Mouse (Mus musculus) midbrain, postnatal 0 days (tissue): Measurements from ENCODE around the gene Fam57a. TPM values are rescaled to one million over a fixed set of nuclear protein-coding genes. Genes with fewer than 3 reads are reported as not detected.

Experiments
- ATAC-seq: fragments of 200-750 bp; cut with Nextera tagmentation; 2 replicates; pipeline ENCODE4 v1.8.0; 2017; ENCODE audit warnings: moderate number of reproducible peaks, mild to moderate bottlenecking, moderate TSS enrichment, moderate library complexity; ENCODE audit not compliant: low FRiP score
- DNase-seq: peaks from one replicate; pipeline ENCODE4 v3.0.0-alpha.2; 2015; ENCODE audit warnings: low spot score
- H3K27ac ChIP-seq: fragments of 300-500 bp; sonication (generic); 2 replicates; pipeline ENCODE4 v1.5.1; 2014; ENCODE audit warnings: low read depth, mild to moderate bottlenecking, low read length, mixed read lengths
- H3K27me3 ChIP-seq: fragments of 300-500 bp; sonication (generic); 2 replicates; pipeline ENCODE4 v1.6.1; 2014; ENCODE audit warnings: low read length, control low read depth, mixed read lengths; ENCODE audit not compliant: insufficient read depth
- H3K36me3 ChIP-seq: fragments of 300-500 bp; sonication (generic); 2 replicates; pipeline ENCODE4 v1.6.1; 2014; ENCODE audit warnings: low read length, control low read depth, mixed read lengths; ENCODE audit not compliant: insufficient read depth
- H3K4me1 ChIP-seq: fragments of 300-500 bp; sonication (generic); 2 replicates; pipeline ENCODE4 v1.6.1; 2014; ENCODE audit warnings: mild to moderate bottlenecking, control low read depth, antibody characterized with exemption, low read length, mixed read lengths; ENCODE audit not compliant: insufficient read depth
- H3K4me2 ChIP-seq: fragments of 300-500 bp; sonication (generic); 2 replicates; pipeline ENCODE4 v1.6.1; 2014; ENCODE audit warnings: low read depth, mild to moderate bottlenecking, low read length, mixed read lengths; ENCODE audit not compliant: poor library complexity, severe bottlenecking
- H3K4me3 ChIP-seq: fragments of 300-500 bp; sonication (generic); 2 replicates; pipeline ENCODE4 v1.5.1; 2014; ENCODE audit warnings: low read depth, mild to moderate bottlenecking, low read length, moderate library complexity
- H3K9ac ChIP-seq: fragments of 300-500 bp; sonication (generic); replicated peaks from 2 replicates; pipeline ENCODE4 v1.6.1; 2014; ENCODE audit warnings: mild to moderate bottlenecking, low read length, moderate library complexity, mixed read lengths; ENCODE audit not compliant: poor library complexity, severe bottlenecking
- H3K9me3 ChIP-seq: fragments of 300-500 bp; sonication (generic); 2 replicates; pipeline ENCODE4 v1.6.1; 2016; ENCODE audit warnings: low read length, control low read depth
- CTCF ChIP-seq: IDR thresholded peaks from 2 replicates; pipeline ENCODE4 v1.5.1; 2016; ENCODE audit warnings: antibody characterized with exemption, mild to moderate bottlenecking
- WGBS: fragments of 180-500 bp; shearing (Covaris S2); extraction: QIAGEN DNeasy Blood & Tissue Kit; methylation state at CpG from one replicate; pipeline ENCODE4 v1.1.7; 2014; 5-methylcytosine and 5-hydroxymethylcytosine counted together
- polyA plus RNA-seq: library from polyadenylated mRNA; unstranded; fragments of >200 nt; fragmentation: Nextera tagmentation; extraction: Ambion mirVana; gene quantifications from 2 replicates; pipeline ENCODE4 v1.2.1, GENCODE M21; 2015
- total RNA-seq: library from RNA; depleted of rRNA; stranded (reverse); fragments of >200 nt; gene quantifications from 2 replicates; pipeline ENCODE4 v1.2.3, GENCODE M21; 2014

Gene Fam57a
- total and polyA plus RNA-seq, 2 experiments from 2014 or later, result 17.6 to 24.6 TPM

DNA sequence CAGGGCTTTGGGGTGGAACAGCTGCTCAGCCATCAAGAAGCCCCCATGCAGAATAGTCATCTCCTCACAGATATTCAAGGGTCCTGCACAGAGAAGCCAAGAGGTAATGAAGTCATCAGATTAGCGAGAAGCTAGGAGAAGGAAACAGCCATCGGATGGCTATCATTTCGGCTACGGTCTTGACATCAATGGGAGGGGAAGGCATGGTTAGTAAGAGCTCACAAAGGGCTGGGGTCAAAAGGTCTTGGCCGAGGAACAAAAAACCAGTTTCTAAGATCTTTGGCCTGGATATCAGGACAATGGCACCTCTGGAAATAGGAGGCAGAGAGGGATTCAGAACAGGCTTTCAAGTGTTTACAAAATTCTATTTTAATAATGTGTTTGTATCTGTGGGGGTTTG, 34.4 kb downstream of the Fam57a start:
- no peak for TF ChIP-seq CTCF
- WGBS, result 15% methylated on average over 5 of the region's 5 CpGs
- no peak for ATAC-seq

GRCm38 (mm10) chr11:76215011-76215410, 35.5 kb downstream of the Fam57a start:
- no peak overlapping the region for H3K9ac ChIP-seq
- H3K4me1 ChIP-seq, result no peaks in the 10 kb centered on the region
- no peaks in the 10 kb centered on the region for H3K9me3 ChIP-seq
- DNase-seq (no peak), ATAC-seq (no peak)
- no peak overlapping the region for H3K4me2 ChIP-seq
- H3K4me3 ChIP-seq, result no peak overlapping the region
- H3K27me3 ChIP-seq, result no peaks in the 10 kb centered on the region
- no peak overlapping the region for H3K27ac ChIP-seq
- WGBS, result 87% methylated on average over 2 of the region's 2 CpGs
- TF ChIP-seq CTCF, result no peak
- H3K36me3 ChIP-seq, result peaks cover 10% of the 10 kb centered on the region; the same call in 1 of the 2 replicates

More for the DNA sequence above, 34.4 kb downstream of the Fam57a start:
- Histone ChIP-seq H3K36me3 (peaks cover 18% of the 10 kb centered on the region), H3K27ac (no peak overlapping the region), H3K4me1 (no peaks in the 10 kb centered on the region), H3K4me3 (no peak overlapping the region), H3K9ac (no peak overlapping the region), H3K9me3 (no peaks in the 10 kb centered on the region), H3K4me2 (no peak overlapping the region), H3K27me3 (no peaks in the 10 kb centered on the region)
- no peak for DNase-seq

GRCm38 (mm10) chr11:76216049-76216540, 36.6 kb downstream of the Fam57a start:
- no peak overlapping the region for H3K27ac ChIP-seq
- H3K9me3 ChIP-seq, result no peaks in the 10 kb centered on the region
- peaks cover 10% of the 10 kb centered on the region; the same call in 1 of the 2 replicates for H3K36me3 ChIP-seq
- no peak for DNase-seq
- 96% methylated on average over 5 of the region's 5 CpGs for WGBS
- no peak overlapping the region for H3K4me2 ChIP-seq
- TF ChIP-seq CTCF, result no peak
- H3K4me1 ChIP-seq, result no peaks in the 10 kb centered on the region
- no peaks in the 10 kb centered on the region for H3K27me3 ChIP-seq
- H3K9ac ChIP-seq, result no peak overlapping the region
- no peak for ATAC-seq
- H3K4me3 ChIP-seq, result no peak overlapping the region

DNA sequence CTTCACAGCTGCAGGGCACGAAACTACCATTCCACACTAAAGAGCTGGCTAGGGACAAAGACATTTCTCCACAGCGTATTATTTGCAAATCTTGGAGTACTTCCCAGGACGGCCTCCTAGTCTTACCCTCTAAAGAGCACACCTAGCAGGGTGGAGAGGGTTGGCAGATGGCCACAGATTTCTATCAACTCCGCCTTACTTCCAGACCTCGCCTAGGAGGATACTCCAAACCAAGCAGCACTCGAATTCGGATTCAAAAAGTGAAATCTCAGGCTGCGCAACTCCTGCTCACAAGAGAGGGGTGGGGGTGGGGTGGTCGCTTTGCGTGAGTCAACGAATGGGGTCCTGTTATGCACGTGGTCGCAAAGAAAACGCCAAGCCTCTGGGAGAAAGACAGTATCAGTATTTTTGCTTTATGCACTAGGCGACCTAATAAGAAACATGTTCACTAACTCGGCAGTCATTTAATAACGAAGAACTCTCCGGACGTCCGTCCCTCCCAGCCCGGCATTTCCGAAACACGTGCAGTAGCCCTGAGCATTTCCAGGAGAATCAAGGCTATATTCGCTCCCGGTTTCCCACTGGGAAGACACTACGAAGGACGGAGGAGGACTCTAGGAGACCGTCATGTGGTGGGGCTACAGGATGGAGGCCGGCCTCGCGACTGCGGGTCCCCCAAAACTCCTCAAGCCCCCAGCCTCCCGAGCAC, 37.4 kb downstream of the Fam57a start:
- peak overlapping the region; percentile 77 for H3K4me3 ChIP-seq
- peak overlapping the region; percentile 80 for H3K4me2 ChIP-seq
- peaks cover 13% of the 10 kb centered on the region for H3K36me3 ChIP-seq
- H3K27ac ChIP-seq, result peak overlapping the region; percentile 89
- H3K9ac ChIP-seq, result peak overlapping the region; percentile 91
- H3K27me3 ChIP-seq, result no peaks in the 10 kb centered on the region
- ATAC-seq, result peak; percentile 84
- no peaks in the 10 kb centered on the region for H3K4me1 ChIP-seq
- DNase-seq, result peak; percentile 41
- WGBS, result 2% methylated on average over 33 of the region's 33 CpGs
- no peak for TF ChIP-seq CTCF
- H3K9me3 ChIP-seq, result no peaks in the 10 kb centered on the region

GRCm38 (mm10) chr11:76217390-76217800, 37.9 kb downstream of the Fam57a start, which contains the start of the genes Dbil5 and Gemin4:
TSS of gene Dbil5 (plus strand) at chr11:76217608.
TSS of gene Gemin4 (minus strand) at chr11:76217664.
- H3K4me3 ChIP-seq, result peak within 1 kb of the TSS; percentile 77
- no peaks in the 10 kb centered on the region for H3K27me3 ChIP-seq
- peak within 1 kb of the TSS; percentile 80 for H3K4me2 ChIP-seq
- ATAC-seq (peak; percentile 95), DNase-seq (peak; percentile 99)
- peaks cover 11% of the 10 kb centered on the region for H3K36me3 ChIP-seq
- H3K27ac ChIP-seq, result peak within 1 kb of the TSS; percentile 89
- H3K9me3 ChIP-seq, result no peaks in the 10 kb centered on the region
- H3K4me1 ChIP-seq, result no peaks in the 10 kb centered on the region
- peak within 1 kb of the TSS; percentile 91 for H3K9ac ChIP-seq
- peak; percentile 98 for TF ChIP-seq CTCF
- WGBS, result 1% methylated on average over 27 of the region's 35 CpGs

GRCm38 (mm10) chr11:76224631-76225030, 45.2 kb downstream of the Fam57a start:
- no peak overlapping the region for H3K4me3 ChIP-seq
- peaks cover 13% of the 10 kb centered on the region; the same call in 1 of the 2 replicates for H3K36me3 ChIP-seq
- TF ChIP-seq CTCF, result no peak
- H3K4me1 ChIP-seq, result no peaks in the 10 kb centered on the region
- no peaks in the 10 kb centered on the region for H3K27me3 ChIP-seq
- no peaks in the 10 kb centered on the region for H3K9me3 ChIP-seq
- no peak overlapping the region for H3K9ac ChIP-seq
- no peak overlapping the region for H3K4me2 ChIP-seq
- H3K27ac ChIP-seq, result no peak overlapping the region
- DNase-seq (no peak), ATAC-seq (no peak)
- 91% methylated on average over 5 of the region's 5 CpGs for WGBS
